In the genomic region with DNA sequence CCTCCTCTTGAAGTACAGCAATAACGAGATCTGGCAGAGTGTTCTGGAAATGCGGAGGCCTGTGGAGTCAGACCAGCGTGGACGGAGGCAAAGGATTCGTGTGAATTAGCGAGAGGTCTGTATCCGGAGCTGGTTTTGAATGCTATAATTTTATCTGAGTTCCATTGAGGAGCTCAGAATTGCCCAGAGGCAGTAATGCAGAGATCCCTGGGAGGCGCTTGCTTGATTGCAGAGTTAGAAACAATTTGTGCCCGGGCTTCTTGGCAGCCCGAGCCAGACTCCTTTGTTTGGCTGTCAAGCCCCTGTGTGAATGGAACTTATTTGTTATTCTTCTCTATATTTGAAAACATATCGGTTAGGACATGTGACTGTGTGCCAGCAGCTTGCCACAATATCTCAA, we compare ENCODE assay signal across 10 mouse cellular contexts.
DNase-seq lines count a peak whose midpoint lies in the region; ATAC-seq and TF ChIP-seq lines count a peak whose summit lies in the region.
"Had no signal": no experiment of that assay in that cellular context is flagged by ENCODE, and none has a peak within 500 bp of the region (broad histone marks: within the 10 kb centered on the region; RNA-seq: fewer than 3 reads in every experiment).

No protein-coding gene starts in this region.

- H3K36me3 ChIP-seq in heart, postnatal 0 days (replicated peaks; ENCODE audit: control insufficient read depth, insufficient read depth, low read length): no peaks in the 10 kb centered on the region
- H3K36me3 ChIP-seq in heart, adult 2 months (ENCODE audit: control insufficient read depth, insufficient read depth, low read length): no peaks in the 10 kb centered on the region
- H3K36me3 ChIP-seq in lung, embryonic 15.5 days: no peaks in the 10 kb centered on the region
- no peaks in the 10 kb centered on the region for H3K36me3 ChIP-seq in stomach, embryonic 16.5 days (ENCODE audit: control insufficient read depth, insufficient read depth, low read length)
- H3K36me3 ChIP-seq: embryonic facial prominence, embryonic 12.5 days had no signal

- H3K4me2 ChIP-seq in heart, postnatal 0 days (ENCODE audit: low read depth, low read length): no peak overlapping the region
- no peak overlapping the region for H3K4me2 ChIP-seq in lung, embryonic 15.5 days
- H3K4me2 ChIP-seq in stomach, embryonic 16.5 days (ENCODE audit: low read depth, low read length): peak overlapping the region; percentile 4; the same call in 1 of the 2 replicates
- H3K4me2 ChIP-seq: embryonic facial prominence, embryonic 12.5 days had no signal

- H3K4me1 ChIP-seq in heart, postnatal 0 days (ENCODE audit: control insufficient read depth, insufficient read depth): peaks cover 50% of the 10 kb centered on the region
- peaks cover 10% of the 10 kb centered on the region for H3K4me1 ChIP-seq in heart, adult 2 months (ENCODE audit: control insufficient read depth, insufficient read depth, low read length)
- peaks cover 41% of the 10 kb centered on the region for H3K4me1 ChIP-seq in lung, embryonic 15.5 days
- H3K4me1 ChIP-seq in stomach, embryonic 16.5 days (ENCODE audit: control insufficient read depth, insufficient read depth, low read length): peaks cover 8% of the 10 kb centered on the region; the same call in 1 of the 2 replicates

- WGBS in heart, postnatal 0 days: 37% methylated on average over 11 of the region's 11 CpGs
- 47% methylated on average over 11 of the region's 11 CpGs for WGBS in heart, adult 2 months
- 59% methylated on average over 11 of the region's 11 CpGs for WGBS in lung, embryonic 15.5 days
- 60% methylated on average over 11 of the region's 11 CpGs for WGBS in stomach, embryonic 16.5 days

- ATAC-seq in heart, postnatal 0 days (ENCODE audit: insufficient read depth, low read depth): peak; percentile 21; the same call in 1 of the 2 replicates
- ATAC-seq in lung, embryonic 15.5 days (ENCODE audit: borderline replicate concordance, extremely low read depth, low FRiP score, low TSS enrichment): no peak
- no peak for ATAC-seq in stomach, embryonic 16.5 days (ENCODE audit: insufficient read depth, low FRiP score)
- no peak for ATAC-seq in granulocyte monocyte progenitor cell, adult 5-6 weeks (replicated peaks; ENCODE audit: poor library complexity, severe bottlenecking)

- intact Hi-C loops in heart, adult 2 months (cut with DNase I): loop anchor here (5.0 kb wide), 1 partner anchor 84 kb away; no protein-coding TSS in a partner anchor

- H3K9ac ChIP-seq in heart, postnatal 0 days (replicated peaks; ENCODE audit: low read depth, low read length): 0 out of 2 replicates have a peak overlapping the region, but pooled peaks have one; percentile 29
- no peak overlapping the region for H3K9ac ChIP-seq in heart, adult 2 months (ENCODE audit: low read depth, low read length)
- H3K9ac ChIP-seq in lung, embryonic 15.5 days: no peak overlapping the region
- H3K9ac ChIP-seq in stomach, embryonic 16.5 days (ENCODE audit: low read length): no peak overlapping the region
- H3K9ac ChIP-seq: embryonic facial prominence, embryonic 12.5 days had no signal

- H3K9me3 ChIP-seq in heart, postnatal 0 days (replicated peaks; ENCODE audit: control insufficient read depth, low read length): no peaks in the 10 kb centered on the region
- no peaks in the 10 kb centered on the region for H3K9me3 ChIP-seq in lung, embryonic 15.5 days
- no peaks in the 10 kb centered on the region for H3K9me3 ChIP-seq in stomach, embryonic 16.5 days (replicated peaks; ENCODE audit: control insufficient read depth, low read length)
- H3K9me3 ChIP-seq: embryonic facial prominence, embryonic 12.5 days had no signal

- no peaks in the 10 kb centered on the region for H3K27me3 ChIP-seq in heart, postnatal 0 days (ENCODE audit: control insufficient read depth, insufficient read depth, low read length)
- no peaks in the 10 kb centered on the region for H3K27me3 ChIP-seq in heart, adult 2 months (ENCODE audit: control insufficient read depth, insufficient read depth, low read length)
- no peaks in the 10 kb centered on the region for H3K27me3 ChIP-seq in lung, embryonic 15.5 days
- H3K27me3 ChIP-seq in stomach, embryonic 16.5 days (ENCODE audit: control insufficient read depth, insufficient read depth, low read length): no peaks in the 10 kb centered on the region
- H3K27me3 ChIP-seq: embryonic facial prominence, embryonic 12.5 days had no signal

- no peak for TF ChIP-seq EP300 in heart, postnatal 0 days (IDR thresholded peaks at IDR 0.05; ENCODE audit: low read depth)
- TF ChIP-seq EP300 in heart, adult 2 months (IDR thresholded peaks at IDR 0.05; ENCODE audit: insufficient read depth, low read depth, low read length): no peak

- H3K4me3 ChIP-seq in heart, postnatal 0 days (ENCODE audit: low read depth, low read length): no peak overlapping the region
- no peak overlapping the region for H3K4me3 ChIP-seq in heart, adult 2 months
- H3K4me3 ChIP-seq in lung, embryonic 15.5 days: no peak overlapping the region
- H3K4me3 ChIP-seq in stomach, embryonic 16.5 days (replicated peaks; ENCODE audit: low read length): no peak overlapping the region
- H3K4me3 ChIP-seq: embryonic facial prominence, embryonic 12.5 days had no signal

- no peaks in the 10 kb centered on the region for H3K79me2 ChIP-seq in heart, adult 2 months (replicated peaks; ENCODE audit: control insufficient read depth, insufficient read depth, low read length)

- DNase-seq in heart, postnatal 0 days (ENCODE audit: low spot score): no peak
- DNase-seq in heart, adult 2 months: no peak
- peak; percentile 42 for DNase-seq in retina, embryonic 14.5 days (ENCODE audit: low spot score)
- DNase-seq in retina, postnatal 1 day: no peak
- DNase-seq in urinary bladder, postnatal 10 days (ENCODE audit: low spot score): no peak
- DNase-seq: gastrocnemius, postnatal 36 days had no signal

- no peak for TF ChIP-seq CTCF in heart, postnatal 0 days (IDR thresholded peaks at IDR 0.05; ENCODE audit: low read depth)
- no peak for TF ChIP-seq CTCF in heart, adult 2 months (IDR thresholded peaks at IDR 0.05)

- TF ChIP-seq POLR2A in heart, adult 2 months (IDR thresholded peaks at IDR 0.05; ENCODE audit: insufficient read depth, low read depth, low read length): no peak

- H3K27ac ChIP-seq in heart, postnatal 0 days (ENCODE audit: low read depth): peak overlapping the region; percentile 47
- no peak overlapping the region; the same call in 1 of the 2 replicates for H3K27ac ChIP-seq in heart, adult 2 months
- H3K27ac ChIP-seq in lung, embryonic 15.5 days: peak overlapping the region; percentile 83
- H3K27ac ChIP-seq in stomach, embryonic 16.5 days (ENCODE audit: low read length): peak overlapping the region; percentile 34
- H3K27ac ChIP-seq: embryonic facial prominence, embryonic 12.5 days had no signal
